Mouse (Mus musculus): ENCODE results near the gene Crnkl1. TPM values are rescaled to one million over a fixed set of nuclear protein-coding genes. Genes with fewer than 3 reads are reported as not detected.
"Not testable (repeated sequence)": the region's sequence is repeated elsewhere in the genome, so short reads cannot be mapped to it uniquely, and the experiment has no call there.

Crnkl1 gene
- polyA plus RNA-seq, 1 experiment from 2014 or later, result 27.4 TPM

- H3K27me3 ChIP-seq (ENCODE audit: control insufficient read depth, insufficient read depth, low read depth, low read length); H3K36me3 ChIP-seq (ENCODE audit: control insufficient read depth, insufficient read depth, low read length); H3K4me2 ChIP-seq (ENCODE audit: low read depth, low read length); H3K9me3 ChIP-seq (ENCODE audit: control insufficient read depth, low read length); H3K27ac ChIP-seq (ENCODE audit: low read length); ATAC-seq (ENCODE audit: low read depth); H3K9ac ChIP-seq (ENCODE audit: low read length); H3K4me3 ChIP-seq (ENCODE audit: low read length): not testable (repeated sequence)
- WGBS, result 67% methylated on average over 6 of the region's 8 CpGs
- peaks cover 15% of the 10 kb centered on the region for H3K4me1 ChIP-seq (replicated peaks; ENCODE audit: control insufficient read depth, insufficient read depth, low read length)
Measured at GRCm38 (mm10) chr2:145900318-145900717, 34.5 kb downstream of the Crnkl1 start.

GRCm38 (mm10) chr2:145898106-145898505 lies 36.7 kb downstream of the Crnkl1 start:
- Histone ChIP-seq H3K27ac (ENCODE audit: low read length) (no peak overlapping the region), H3K27me3 (ENCODE audit: control insufficient read depth, insufficient read depth, low read depth, low read length) (no peaks in the 10 kb centered on the region), H3K9ac (ENCODE audit: low read length) (no peak overlapping the region), H3K9me3 (ENCODE audit: control insufficient read depth, low read length) (no peaks in the 10 kb centered on the region), H3K4me3 (ENCODE audit: low read length) (no peak overlapping the region), H3K36me3 (ENCODE audit: control insufficient read depth, insufficient read depth, low read length) (no peaks in the 10 kb centered on the region), H3K4me1 (replicated peaks; ENCODE audit: control insufficient read depth, insufficient read depth, low read length) (no peaks in the 10 kb centered on the region), H3K4me2 (ENCODE audit: low read depth, low read length) (no peak overlapping the region)
- 52% methylated on average over 9 of the region's 9 CpGs for WGBS
- no peak for ATAC-seq (ENCODE audit: low read depth)

- H3K4me1 ChIP-seq (replicated peaks; ENCODE audit: control insufficient read depth, insufficient read depth, low read length), result peaks cover 8% of the 10 kb centered on the region; the same call in 1 of the 2 replicates
- 93% methylated on average over 6 of the region's 6 CpGs for WGBS
- no peak overlapping the region for H3K4me3 ChIP-seq (ENCODE audit: low read length)
- H3K36me3 ChIP-seq (ENCODE audit: control insufficient read depth, insufficient read depth, low read length), result no peaks in the 10 kb centered on the region
- H3K27ac ChIP-seq (ENCODE audit: low read length), result no peak overlapping the region
- no peaks in the 10 kb centered on the region for H3K9me3 ChIP-seq (ENCODE audit: control insufficient read depth, low read length)
- no peak overlapping the region for H3K4me2 ChIP-seq (ENCODE audit: low read depth, low read length)
- no peak overlapping the region for H3K9ac ChIP-seq (ENCODE audit: low read length)
- ATAC-seq (ENCODE audit: low read depth), result no peak
- no peaks in the 10 kb centered on the region for H3K27me3 ChIP-seq (ENCODE audit: control insufficient read depth, insufficient read depth, low read depth, low read length)
Measured at GRCm38 (mm10) chr2:145893756-145894155, 41.1 kb downstream of the Crnkl1 start.

GRCm38 (mm10) chr2:145890571-145890970 lies 44.2 kb downstream of the Crnkl1 start:
- H3K9ac ChIP-seq (ENCODE audit: low read length), result no peak overlapping the region

GRCm38 (mm10) chr2:145888766-145889480 lies 45.9 kb downstream of the Crnkl1 start:
- H3K27ac ChIP-seq (ENCODE audit: low read length), result peak overlapping the region; percentile 89
- WGBS, result 48% methylated on average over 6 of the region's 6 CpGs
- no peak overlapping the region for H3K4me2 ChIP-seq (ENCODE audit: low read depth, low read length)
- H3K9me3 ChIP-seq (ENCODE audit: control insufficient read depth, low read length), result no peaks in the 10 kb centered on the region
- peaks cover 15% of the 10 kb centered on the region for H3K36me3 ChIP-seq (ENCODE audit: control insufficient read depth, insufficient read depth, low read length)
- H3K27me3 ChIP-seq (ENCODE audit: control insufficient read depth, insufficient read depth, low read depth, low read length), result no peaks in the 10 kb centered on the region
- no peak overlapping the region for H3K9ac ChIP-seq (ENCODE audit: low read length)
- peaks cover 30% of the 10 kb centered on the region for H3K4me1 ChIP-seq (replicated peaks; ENCODE audit: control insufficient read depth, insufficient read depth, low read length)
- H3K4me3 ChIP-seq (ENCODE audit: low read length), result no peak overlapping the region
- ATAC-seq (ENCODE audit: low read depth), result no peak; the same call in 1 of the 2 replicates

More at GRCm38 (mm10) chr2:145890571-145890970, 44.2 kb downstream of the Crnkl1 start:
- Histone ChIP-seq H3K27me3 (ENCODE audit: control insufficient read depth, insufficient read depth, low read depth, low read length) (no peaks in the 10 kb centered on the region), H3K4me3 (ENCODE audit: low read length) (no peak overlapping the region), H3K9me3 (ENCODE audit: control insufficient read depth, low read length) (no peaks in the 10 kb centered on the region), H3K36me3 (ENCODE audit: control insufficient read depth, insufficient read depth, low read length) (peaks cover 6% of the 10 kb centered on the region), H3K27ac (ENCODE audit: low read length) (no peak overlapping the region), H3K4me1 (replicated peaks; ENCODE audit: control insufficient read depth, insufficient read depth, low read length) (peaks cover 17% of the 10 kb centered on the region), H3K4me2 (ENCODE audit: low read depth, low read length) (no peak overlapping the region)
- 77% methylated on average over 2 of the region's 2 CpGs for WGBS
- ATAC-seq (ENCODE audit: low read depth), result no peak

GRCm38 (mm10) chr2:145887937-145888765 lies 46.7 kb downstream of the Crnkl1 start:
- Histone ChIP-seq H3K27me3 (ENCODE audit: control insufficient read depth, insufficient read depth, low read depth, low read length) (no peaks in the 10 kb centered on the region), H3K9me3 (ENCODE audit: control insufficient read depth, low read length) (no peaks in the 10 kb centered on the region), H3K4me1 (replicated peaks; ENCODE audit: control insufficient read depth, insufficient read depth, low read length) (peaks cover 35% of the 10 kb centered on the region), H3K36me3 (ENCODE audit: control insufficient read depth, insufficient read depth, low read length) (peaks cover 19% of the 10 kb centered on the region), H3K27ac (ENCODE audit: low read length) (peak overlapping the region; percentile 89), H3K4me2 (ENCODE audit: low read depth, low read length) (peak overlapping the region; percentile 32), H3K4me3 (ENCODE audit: low read length) (no peak overlapping the region; the same call in 1 of the 2 replicates), H3K9ac (ENCODE audit: low read length) (peak overlapping the region; percentile 28; the same call in 1 of the 2 replicates)
- peak; percentile 93 for ATAC-seq (ENCODE audit: low read depth)
- 40% methylated on average over 14 of the region's 14 CpGs for WGBS

- peaks cover 35% of the 10 kb centered on the region for H3K4me1 ChIP-seq (replicated peaks; ENCODE audit: control insufficient read depth, insufficient read depth, low read length)
- no peaks in the 10 kb centered on the region for H3K9me3 ChIP-seq (ENCODE audit: control insufficient read depth, low read length)
- peaks cover 23% of the 10 kb centered on the region for H3K36me3 ChIP-seq (ENCODE audit: control insufficient read depth, insufficient read depth, low read length)
- no peak overlapping the region for H3K4me2 ChIP-seq (ENCODE audit: low read depth, low read length)
- WGBS, result 47% methylated on average over 14 of the region's 14 CpGs
- H3K27me3 ChIP-seq (ENCODE audit: control insufficient read depth, insufficient read depth, low read depth, low read length), result no peaks in the 10 kb centered on the region
- no peak for ATAC-seq (ENCODE audit: low read depth)
- peak overlapping the region; percentile 84 for H3K27ac ChIP-seq (ENCODE audit: low read length)
- H3K9ac ChIP-seq (ENCODE audit: low read length), result no peak overlapping the region
- no peak overlapping the region for H3K4me3 ChIP-seq (ENCODE audit: low read length)
Measured at GRCm38 (mm10) chr2:145884913-145885785, 49.7 kb downstream of the Crnkl1 start.

GRCm38 (mm10) chr2:145884036-145884912 lies 50.5 kb downstream of the Crnkl1 start:
- peak overlapping the region; percentile 84 for H3K27ac ChIP-seq (ENCODE audit: low read length)
- WGBS, result 24% methylated on average over 17 of the region's 17 CpGs
- no peak overlapping the region for H3K9ac ChIP-seq (ENCODE audit: low read length)
- no peaks in the 10 kb centered on the region for H3K9me3 ChIP-seq (ENCODE audit: control insufficient read depth, low read length)
- no peaks in the 10 kb centered on the region for H3K27me3 ChIP-seq (ENCODE audit: control insufficient read depth, insufficient read depth, low read depth, low read length)
- peaks cover 33% of the 10 kb centered on the region for H3K4me1 ChIP-seq (replicated peaks; ENCODE audit: control insufficient read depth, insufficient read depth, low read length)
- no peak overlapping the region for H3K4me2 ChIP-seq (ENCODE audit: low read depth, low read length)
- ATAC-seq (ENCODE audit: low read depth), result no peak
- H3K36me3 ChIP-seq (ENCODE audit: control insufficient read depth, insufficient read depth, low read length), result peaks cover 28% of the 10 kb centered on the region
- H3K4me3 ChIP-seq (ENCODE audit: low read length), result no peak overlapping the region

Measured in lung, embryonic 16.5 days (tissue).